Mouse (Mus musculus) hindbrain, embryonic 16.5 days (tissue): ENCODE measurements around the gene Ppp3ca. TPM values are rescaled to one million over a fixed set of nuclear protein-coding genes. Genes with fewer than 3 reads are reported as not detected.

Source experiments
- ATAC-seq: fragments of 200-750 bp; cut with Nextera tagmentation; 2 replicates; pipeline ENCODE4 v1.8.0; 2017; ENCODE audit warnings: moderate TSS enrichment, moderate library complexity
- H3K27ac ChIP-seq: fragments of 300-500 bp; sonication (generic); 2 replicates; pipeline ENCODE4 v1.5.1; 2014; ENCODE audit warnings: low read depth, mild to moderate bottlenecking, control low read depth, low read length, moderate library complexity
- H3K27me3 ChIP-seq: fragments of 300-500 bp; sonication (generic); replicated peaks from 2 replicates; pipeline ENCODE4 v1.6.1; 2014; ENCODE audit warnings: low read length; ENCODE audit not compliant: control insufficient read depth, insufficient read depth
- H3K36me3 ChIP-seq: fragments of 300-500 bp; sonication (generic); 2 replicates; pipeline ENCODE4 v1.6.1; 2014; ENCODE audit warnings: mild to moderate bottlenecking, low read length, moderate library complexity, mixed read lengths; ENCODE audit not compliant: control insufficient read depth, insufficient read depth
- H3K4me1 ChIP-seq: fragments of 300-500 bp; sonication (generic); 2 replicates; pipeline ENCODE4 v1.6.1; 2014; ENCODE audit warnings: low read depth, low read length; ENCODE audit not compliant: control insufficient read depth, insufficient read depth
- H3K4me2 ChIP-seq: fragments of 300-500 bp; sonication (generic); 2 replicates; pipeline ENCODE4 v1.6.1; 2014; ENCODE audit warnings: mild to moderate bottlenecking, low read length, control low read depth, moderate library complexity
- H3K4me3 ChIP-seq: fragments of 300-500 bp; sonication (generic); 2 replicates; pipeline ENCODE4 v1.5.1; 2014; ENCODE audit warnings: mild to moderate bottlenecking, low read length, control low read depth, moderate library complexity
- H3K9ac ChIP-seq: fragments of 300-500 bp; sonication (generic); 2 replicates; pipeline ENCODE4 v1.6.1; 2014; ENCODE audit warnings: low read depth, mild to moderate bottlenecking, control low read depth, low read length, moderate library complexity
- H3K9me3 ChIP-seq: fragments of 300-500 bp; sonication (generic); 2 replicates; pipeline ENCODE4 v1.6.1; 2014; ENCODE audit warnings: mild to moderate bottlenecking, low read length, moderate library complexity; ENCODE audit not compliant: control insufficient read depth
- WGBS: fragments of 180-500 bp; shearing (Covaris S2); extraction: QIAGEN DNeasy Blood & Tissue Kit; methylation state at CpG from one replicate; pipeline ENCODE4 v1.1.7; 2014; 5-methylcytosine and 5-hydroxymethylcytosine counted together
- polyA plus RNA-seq: library from polyadenylated mRNA; unstranded; fragments of >200 nt; fragmentation: Nextera tagmentation; extraction: Ambion mirVana; gene quantifications from 2 replicates; pipeline ENCODE4 v1.2.1, GENCODE M21; 2015

The Ppp3ca gene
- polyA plus RNA-seq, 1 experiment from 2014 or later, result 154 TPM

- WGBS, result 36% methylated on average over 5 of the region's 5 CpGs
- ATAC-seq, result peak; percentile 46
- H3K27me3 ChIP-seq, result no peaks in the 10 kb centered on the region
- no peak overlapping the region for H3K9ac ChIP-seq
- H3K4me2 ChIP-seq, result no peak overlapping the region
- no peaks in the 10 kb centered on the region for H3K9me3 ChIP-seq
- H3K27ac ChIP-seq, result no peak overlapping the region
- H3K36me3 ChIP-seq, result no peaks in the 10 kb centered on the region; the same call in 1 of the 2 replicates
- peaks cover 13% of the 10 kb centered on the region for H3K4me1 ChIP-seq
- H3K4me3 ChIP-seq, result no peak overlapping the region
Measured at GRCm38 (mm10) chr3:136874566-136874965, 204.6 kb downstream of the Ppp3ca start.

DNA sequence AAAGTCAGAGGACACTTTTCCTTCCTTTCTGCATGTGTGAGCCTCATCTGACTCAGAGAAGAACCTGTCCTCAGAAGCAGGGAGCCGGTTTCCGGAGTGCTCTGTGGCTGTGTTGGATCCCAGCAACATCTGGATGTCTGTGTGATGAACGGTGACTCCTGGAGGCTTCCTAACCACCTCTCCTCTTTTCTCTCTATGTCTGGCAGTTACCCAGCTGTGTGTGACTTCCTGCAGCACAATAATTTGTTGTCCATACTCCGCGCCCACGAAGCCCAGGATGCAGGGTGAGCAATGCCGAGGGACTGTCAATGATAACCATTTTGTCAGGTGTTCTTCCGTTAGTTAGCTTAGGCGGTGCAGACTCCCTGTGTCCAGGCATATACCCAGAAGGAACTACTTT is 217.8 kb downstream of the Ppp3ca start:
- ATAC-seq, result no peak
- H3K27ac ChIP-seq, result no peak overlapping the region
- H3K4me3 ChIP-seq, result no peak overlapping the region
- H3K9ac ChIP-seq, result no peak overlapping the region
- H3K4me2 ChIP-seq, result no peak overlapping the region
- H3K4me1 ChIP-seq, result no peaks in the 10 kb centered on the region
- H3K9me3 ChIP-seq, result no peaks in the 10 kb centered on the region
- no peaks in the 10 kb centered on the region for H3K27me3 ChIP-seq
- H3K36me3 ChIP-seq, result no peaks in the 10 kb centered on the region
- 83% methylated on average over 9 of the region's 9 CpGs for WGBS

GRCm38 (mm10) chr3:136892140-136892539 is 222.2 kb downstream of the Ppp3ca start:
- H3K27me3 ChIP-seq, result no peaks in the 10 kb centered on the region
- H3K4me2 ChIP-seq, result no peak overlapping the region
- peaks cover 6% of the 10 kb centered on the region; the same call in 1 of the 2 replicates for H3K36me3 ChIP-seq
- no peak overlapping the region for H3K9ac ChIP-seq
- H3K27ac ChIP-seq, result no peak overlapping the region
- H3K4me1 ChIP-seq, result no peaks in the 10 kb centered on the region; the same call in 1 of the 2 replicates
- H3K4me3 ChIP-seq, result no peak overlapping the region
- no peaks in the 10 kb centered on the region for H3K9me3 ChIP-seq
- ATAC-seq, result peak; percentile 26; the same call in 1 of the 2 replicates
- WGBS, result 67% methylated on average over 3 of the region's 3 CpGs

DNA sequence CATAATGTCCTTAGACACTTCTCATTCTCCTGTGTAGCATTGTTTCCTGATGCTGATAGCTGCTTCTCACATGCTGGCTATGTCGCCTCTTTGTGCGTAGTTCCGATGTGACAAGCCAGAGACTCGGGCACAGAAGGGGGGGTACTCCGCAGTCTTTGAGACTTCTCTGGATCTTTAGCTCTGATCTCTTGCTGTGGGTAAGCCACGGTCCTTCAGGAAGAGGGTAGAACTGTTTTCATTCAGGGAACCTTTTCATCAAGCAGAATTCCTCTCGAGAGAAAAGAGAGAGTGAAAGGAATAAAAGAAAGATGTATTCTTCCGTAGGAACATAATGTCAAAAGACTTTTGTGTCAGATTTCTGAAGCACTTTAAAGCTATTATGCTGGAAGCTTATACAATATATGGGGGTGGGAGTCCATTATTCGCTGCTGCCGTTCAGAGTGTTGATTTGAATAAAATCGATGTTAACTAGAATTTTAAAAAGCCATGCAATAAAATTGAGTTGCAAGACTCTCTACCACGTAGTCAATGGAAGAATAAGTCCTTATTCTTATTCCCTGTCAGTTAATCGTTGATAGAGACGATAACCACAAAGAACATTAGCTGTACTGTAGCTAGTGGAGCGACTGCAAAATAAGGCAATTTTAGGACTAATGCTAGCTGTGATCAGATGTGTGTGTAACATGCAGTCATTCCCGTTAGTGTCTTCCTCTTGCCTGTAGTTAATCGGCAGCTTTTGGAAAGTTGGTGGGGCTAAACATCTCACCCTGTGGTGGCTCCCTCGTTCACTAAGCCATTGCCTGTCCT is 223.9 kb downstream of the Ppp3ca start:
- peaks cover 6% of the 10 kb centered on the region; the same call in 1 of the 2 replicates for H3K36me3 ChIP-seq
- H3K9ac ChIP-seq, result no peak overlapping the region
- WGBS, result 31% methylated on average over 18 of the region's 18 CpGs
- 0 out of 2 replicates have a peak, but pooled peaks have one; percentile 29 for ATAC-seq
- no peaks in the 10 kb centered on the region for H3K9me3 ChIP-seq
- no peak overlapping the region for H3K4me2 ChIP-seq
- no peak overlapping the region for H3K4me3 ChIP-seq
- H3K27me3 ChIP-seq, result no peaks in the 10 kb centered on the region
- no peaks in the 10 kb centered on the region; the same call in 1 of the 2 replicates for H3K4me1 ChIP-seq
- no peak overlapping the region for H3K27ac ChIP-seq

- Histone ChIP-seq H3K27me3 (no peaks in the 10 kb centered on the region), H3K27ac (no peak overlapping the region), H3K4me1 (no peaks in the 10 kb centered on the region; the same call in 1 of the 2 replicates), H3K36me3 (peaks cover 6% of the 10 kb centered on the region; the same call in 1 of the 2 replicates), H3K4me2 (no peak overlapping the region), H3K9me3 (no peaks in the 10 kb centered on the region), H3K9ac (no peak overlapping the region), H3K4me3 (no peak overlapping the region)
- no peak for ATAC-seq
Measured at GRCm38 (mm10) chr3:136895498-136895897, 225.6 kb downstream of the Ppp3ca start.

GRCm38 (mm10) chr3:136896276-136896675 is 226.4 kb downstream of the Ppp3ca start:
- 83% methylated on average over 4 of the region's 4 CpGs for WGBS
- no peak overlapping the region for H3K9ac ChIP-seq
- H3K4me3 ChIP-seq, result no peak overlapping the region
- no peak for ATAC-seq
- no peak overlapping the region for H3K27ac ChIP-seq
- H3K4me1 ChIP-seq, result no peaks in the 10 kb centered on the region; the same call in 1 of the 2 replicates
- peaks cover 6% of the 10 kb centered on the region; the same call in 1 of the 2 replicates for H3K36me3 ChIP-seq
- no peaks in the 10 kb centered on the region for H3K27me3 ChIP-seq
- H3K9me3 ChIP-seq, result no peaks in the 10 kb centered on the region
- H3K4me2 ChIP-seq, result no peak overlapping the region

DNA sequence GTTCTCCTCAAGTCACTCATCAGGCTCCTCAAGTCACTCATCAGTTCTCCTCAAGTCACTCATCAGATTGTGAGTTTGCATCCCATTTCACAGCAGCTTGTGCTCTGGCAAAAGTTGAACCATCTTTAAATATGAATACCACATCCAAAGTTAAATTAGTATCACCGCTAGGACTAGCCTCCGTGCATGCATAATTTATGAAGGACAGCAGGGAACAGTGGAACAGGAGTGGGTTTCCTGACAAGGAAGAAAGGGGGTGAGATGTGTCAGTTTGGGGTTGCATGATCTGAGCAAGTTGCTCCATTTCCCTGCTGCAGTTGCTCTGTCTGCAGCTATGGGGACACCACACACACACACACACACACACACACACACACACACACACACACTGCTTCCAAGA is 229.8 kb downstream of the Ppp3ca start:
- Histone ChIP-seq H3K27ac (no peak overlapping the region), H3K9ac (no peak overlapping the region), H3K4me1 (no peaks in the 10 kb centered on the region), H3K4me3 (no peak overlapping the region), H3K4me2 (no peak overlapping the region), H3K36me3 (peaks cover 16% of the 10 kb centered on the region), H3K9me3 (no peaks in the 10 kb centered on the region), H3K27me3 (no peaks in the 10 kb centered on the region)
- ATAC-seq, result peak; percentile 28; the same call in 1 of the 2 replicates
- 39% methylated on average over 2 of the region's 2 CpGs for WGBS

DNA sequence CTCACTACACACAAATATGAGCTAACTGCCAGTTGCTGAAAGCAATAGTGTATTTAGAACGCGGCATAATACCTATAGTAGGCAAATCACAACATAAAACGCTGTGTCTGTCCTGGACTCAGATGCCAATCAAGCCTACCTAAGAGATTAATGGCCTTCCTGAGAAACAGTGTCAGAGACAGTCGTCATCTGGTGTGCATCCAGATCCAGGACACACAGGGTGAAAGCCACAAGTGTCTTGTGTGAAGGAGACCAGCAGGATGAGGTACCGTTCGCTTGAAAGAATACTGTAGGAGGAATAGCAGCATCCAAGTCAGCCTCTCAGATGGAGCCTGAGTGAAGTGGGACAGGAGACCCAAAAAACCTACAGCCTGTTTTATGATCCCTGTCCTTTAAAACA is 231.1 kb downstream of the Ppp3ca start:
- Histone ChIP-seq H3K36me3 (peaks cover 16% of the 10 kb centered on the region), H3K4me2 (no peak overlapping the region), H3K27ac (no peak overlapping the region), H3K9me3 (no peaks in the 10 kb centered on the region), H3K9ac (no peak overlapping the region), H3K4me1 (no peaks in the 10 kb centered on the region), H3K27me3 (no peaks in the 10 kb centered on the region), H3K4me3 (no peak overlapping the region)
- no peak for ATAC-seq
- WGBS, result 89% methylated on average over 6 of the region's 6 CpGs

DNA sequence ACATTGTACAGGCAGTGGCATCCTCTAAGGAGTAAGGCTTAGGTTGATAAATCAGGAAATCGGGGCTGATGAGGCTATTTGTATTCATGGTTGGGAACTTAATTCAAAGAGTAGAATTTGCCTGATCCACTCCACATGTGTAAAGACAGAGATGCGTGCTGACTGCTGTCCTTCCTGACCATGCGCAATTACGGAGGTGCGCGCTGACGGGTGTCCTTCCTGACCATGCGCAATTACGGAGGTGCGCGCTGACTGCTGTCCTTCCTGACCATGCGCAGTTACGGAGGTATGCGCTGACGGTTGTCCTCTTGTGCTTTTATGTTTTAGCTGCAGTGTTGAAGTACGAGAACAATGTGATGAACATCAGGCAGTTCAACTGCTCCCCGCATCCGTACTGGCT is 232.9 kb downstream of the Ppp3ca start:
- Histone ChIP-seq H3K27ac (no peak overlapping the region), H3K27me3 (no peaks in the 10 kb centered on the region), H3K4me3 (no peak overlapping the region), H3K4me2 (no peak overlapping the region), H3K9ac (no peak overlapping the region), H3K9me3 (no peaks in the 10 kb centered on the region), H3K36me3 (peaks cover 13% of the 10 kb centered on the region; the same call in 1 of the 2 replicates), H3K4me1 (no peaks in the 10 kb centered on the region)
- 89% methylated on average over 18 of the region's 18 CpGs for WGBS
- ATAC-seq, result peak; percentile 19; the same call in 1 of the 2 replicates
